Mouse (Mus musculus): ENCODE measurements around the gene Raet1e. TPM values are rescaled to one million over a fixed set of nuclear protein-coding genes. Genes with fewer than 3 reads are reported as not detected.
"Not testable (repeated sequence)": the region's sequence is repeated elsewhere in the genome, so short reads cannot be mapped to it uniquely, and the experiment has no call there.

Gene Raet1e
- polyA plus RNA-seq, 1 experiment from 2014 or later = 12.2 TPM

DNA sequence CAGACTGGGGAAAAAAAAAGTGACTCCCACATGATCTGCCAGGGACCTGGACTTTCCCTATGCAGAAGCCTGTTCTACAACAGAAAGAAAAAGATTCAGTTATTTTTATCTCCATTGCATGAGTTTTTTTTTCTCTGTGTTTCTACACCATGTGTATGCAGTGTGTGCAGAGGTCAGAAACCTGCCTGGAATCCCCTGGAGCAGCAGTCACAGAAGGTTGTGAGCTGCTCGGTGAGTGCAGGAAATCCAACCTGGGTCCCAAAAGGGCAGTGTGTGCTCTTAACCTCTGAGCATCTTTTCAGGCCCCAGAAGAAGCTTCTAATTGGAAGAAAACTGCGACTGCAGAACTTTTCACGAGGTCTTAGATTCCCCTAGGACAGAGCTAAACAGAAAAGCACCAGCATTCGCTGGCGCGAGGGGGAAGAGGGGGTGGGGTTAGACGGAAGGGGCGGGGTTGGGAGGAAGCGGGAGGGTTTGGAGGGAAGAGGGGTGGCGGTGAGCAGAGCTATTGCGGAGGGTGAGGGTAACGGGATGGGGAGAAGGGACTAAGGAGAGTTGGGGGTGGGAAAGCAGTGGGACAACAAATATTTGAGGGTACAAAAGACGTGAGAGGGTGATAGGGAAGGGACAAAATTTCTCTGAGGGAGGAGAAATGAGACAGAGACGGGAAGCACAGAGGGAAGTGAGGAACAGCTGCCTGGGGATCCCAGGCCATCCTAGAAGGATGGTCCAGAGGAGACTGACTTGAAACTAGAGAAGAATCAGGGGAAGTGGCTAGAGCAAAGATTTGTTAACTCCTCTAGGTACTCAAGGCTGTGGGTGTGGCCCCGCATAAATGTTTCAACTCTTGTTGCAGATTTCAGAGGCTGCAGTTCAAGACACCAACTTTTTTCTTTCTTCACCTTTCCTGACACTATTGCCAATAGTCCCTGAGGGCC is 203.3 kb downstream of the Raet1e start:
- H3K36me3 ChIP-seq (replicated peaks); H3K4me1 ChIP-seq; H3K27me3 ChIP-seq (replicated peaks; ENCODE audit: low read depth, poor library complexity, severe bottlenecking); H3K27ac ChIP-seq (replicated peaks); H3K9me3 ChIP-seq: not testable (repeated sequence)
- DNase-seq (ENCODE audit: low spot score) = peak; percentile 64
- WGBS = 4% methylated on average over 11 of the region's 15 CpGs
- peak overlapping the region; percentile 44 for H3K4me3 ChIP-seq

DNA sequence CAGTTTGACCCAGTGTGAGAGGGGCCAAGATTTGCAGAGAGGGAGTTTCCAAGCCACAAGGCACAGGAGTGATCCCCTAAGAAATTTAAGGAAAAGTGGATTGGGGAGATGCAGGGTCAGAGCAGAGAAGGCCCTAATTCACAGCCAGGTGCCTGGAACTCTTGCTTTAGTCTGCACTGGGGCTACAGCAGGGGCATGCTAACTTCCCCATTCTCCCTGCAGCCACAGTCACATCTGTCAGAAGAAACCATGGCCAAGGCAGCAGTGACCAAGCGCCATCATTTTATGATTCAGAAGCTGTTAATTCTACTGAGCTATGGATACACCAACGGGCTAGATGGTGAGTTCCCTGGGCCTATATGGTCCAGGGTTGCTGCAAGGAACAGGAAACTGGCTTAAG is 204.1 kb downstream of the Raet1e start:
- not testable (repeated sequence) for H3K9me3 ChIP-seq; H3K36me3 ChIP-seq (replicated peaks); H3K4me1 ChIP-seq; H3K27me3 ChIP-seq (replicated peaks; ENCODE audit: low read depth, poor library complexity, severe bottlenecking); H3K4me3 ChIP-seq; DNase-seq (ENCODE audit: low spot score); H3K27ac ChIP-seq (replicated peaks)
- 94% methylated on average over 2 of the region's 2 CpGs for WGBS

DNA sequence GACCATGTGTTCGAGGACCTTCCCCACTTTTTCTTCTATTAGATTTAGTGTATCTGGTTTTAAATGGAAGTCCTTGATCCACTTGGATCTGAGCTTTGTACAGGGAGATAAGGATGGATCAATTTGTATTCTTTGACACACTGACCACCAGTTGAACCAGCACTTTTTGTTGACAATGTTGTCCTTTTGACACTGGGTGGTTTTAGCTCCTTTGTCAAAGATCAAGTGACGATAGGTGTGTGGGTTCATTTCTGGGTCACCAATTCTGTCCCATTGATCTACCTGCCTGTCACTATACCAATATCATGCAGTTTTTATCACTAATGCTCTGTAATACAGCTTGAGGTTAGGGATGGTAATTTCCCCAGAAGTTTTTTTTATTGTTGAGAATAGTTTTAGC is 206.5 kb downstream of the Raet1e start:
- H3K4me3 ChIP-seq = not testable (repeated sequence)
- WGBS = 87% methylated on average over 2 of the region's 2 CpGs

DNA sequence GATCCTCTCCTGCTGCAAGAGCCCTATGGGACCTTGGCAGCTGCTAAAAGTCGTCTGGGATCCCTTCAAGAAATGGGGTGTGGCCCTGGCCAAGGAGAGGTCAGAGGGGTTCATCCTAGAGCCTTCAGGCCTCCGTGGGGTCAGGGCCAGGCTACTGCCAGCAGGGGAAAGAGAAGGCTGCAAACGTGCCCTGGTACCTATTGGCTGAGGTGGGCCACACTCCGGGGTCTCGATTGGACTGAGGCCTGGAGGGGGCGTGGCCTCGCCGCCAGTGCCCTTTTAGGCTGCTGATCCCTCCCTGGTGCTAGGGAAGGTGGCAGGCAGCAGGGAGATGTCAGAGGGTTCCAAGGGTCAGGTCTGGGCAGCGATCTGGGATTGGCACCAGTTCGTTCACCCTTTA is 222.9 kb downstream of the Raet1e start:
- 7% methylated on average over 10 of the region's 10 CpGs for WGBS
- not testable (repeated sequence) for H3K36me3 ChIP-seq (replicated peaks); H3K4me1 ChIP-seq; H3K9me3 ChIP-seq; H3K27me3 ChIP-seq (replicated peaks; ENCODE audit: low read depth, poor library complexity, severe bottlenecking); H3K27ac ChIP-seq (replicated peaks)
- peak overlapping the region; percentile 16; the same call in 1 of the 2 replicates for H3K4me3 ChIP-seq
- DNase-seq (ENCODE audit: low spot score) = peak; percentile 42

More for the DNA sequence above, 206.5 kb downstream of the Raet1e start:
- H3K4me1 ChIP-seq; H3K36me3 ChIP-seq (replicated peaks); H3K27ac ChIP-seq (replicated peaks); H3K27me3 ChIP-seq (replicated peaks; ENCODE audit: low read depth, poor library complexity, severe bottlenecking); DNase-seq (ENCODE audit: low spot score); H3K9me3 ChIP-seq: not testable (repeated sequence)

DNA sequence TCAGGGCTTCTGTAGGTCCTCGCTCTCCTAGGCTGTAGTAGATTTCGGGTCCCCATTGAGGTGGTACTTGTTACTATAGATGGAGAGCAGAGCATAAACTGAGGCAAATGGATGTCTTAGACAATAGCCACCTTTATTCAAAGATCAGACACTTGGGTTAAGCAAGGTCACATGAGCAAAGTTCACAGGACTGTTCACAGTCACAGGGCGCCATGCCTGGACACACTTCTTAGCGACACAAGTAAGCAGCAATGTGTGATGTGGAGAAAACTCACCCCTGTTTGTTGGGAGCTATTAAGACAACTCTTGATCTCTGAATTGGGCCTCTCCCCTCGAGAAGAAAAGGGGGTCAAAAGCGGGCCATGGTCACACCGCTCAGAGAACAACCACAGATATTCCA is 231.8 kb downstream of the Raet1e start:
- not testable (repeated sequence) for DNase-seq (ENCODE audit: low spot score); H3K27me3 ChIP-seq (replicated peaks; ENCODE audit: low read depth, poor library complexity, severe bottlenecking); H3K4me3 ChIP-seq; H3K9me3 ChIP-seq; H3K36me3 ChIP-seq (replicated peaks); H3K4me1 ChIP-seq; H3K27ac ChIP-seq (replicated peaks)
- 89% methylated on average over 7 of the region's 7 CpGs for WGBS

DNA sequence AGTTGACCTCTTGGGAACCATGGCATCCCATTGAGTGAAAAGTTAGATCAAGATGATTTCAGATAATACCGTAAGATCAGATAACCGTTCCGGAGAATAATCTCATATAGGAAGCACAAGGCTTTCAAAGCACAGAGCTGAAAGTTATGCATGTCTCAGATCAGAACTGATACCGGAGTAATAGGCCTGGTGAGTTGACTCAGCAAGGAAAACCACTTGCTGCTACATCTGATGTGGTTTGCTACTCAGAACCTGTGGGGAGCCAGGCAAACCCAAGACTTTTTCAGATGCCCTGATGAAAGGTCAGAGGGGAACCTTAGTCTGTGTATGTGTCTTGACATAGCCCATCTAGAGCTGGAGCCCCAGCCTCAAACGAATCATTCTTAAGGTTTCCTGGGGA is 233.2 kb downstream of the Raet1e start:
- H3K27ac ChIP-seq (replicated peaks); H3K9me3 ChIP-seq; H3K27me3 ChIP-seq (replicated peaks; ENCODE audit: low read depth, poor library complexity, severe bottlenecking); H3K4me1 ChIP-seq; DNase-seq (ENCODE audit: low spot score); H3K36me3 ChIP-seq (replicated peaks); H3K4me3 ChIP-seq: not testable (repeated sequence)
- WGBS = 92% methylated on average over 5 of the region's 5 CpGs

DNA sequence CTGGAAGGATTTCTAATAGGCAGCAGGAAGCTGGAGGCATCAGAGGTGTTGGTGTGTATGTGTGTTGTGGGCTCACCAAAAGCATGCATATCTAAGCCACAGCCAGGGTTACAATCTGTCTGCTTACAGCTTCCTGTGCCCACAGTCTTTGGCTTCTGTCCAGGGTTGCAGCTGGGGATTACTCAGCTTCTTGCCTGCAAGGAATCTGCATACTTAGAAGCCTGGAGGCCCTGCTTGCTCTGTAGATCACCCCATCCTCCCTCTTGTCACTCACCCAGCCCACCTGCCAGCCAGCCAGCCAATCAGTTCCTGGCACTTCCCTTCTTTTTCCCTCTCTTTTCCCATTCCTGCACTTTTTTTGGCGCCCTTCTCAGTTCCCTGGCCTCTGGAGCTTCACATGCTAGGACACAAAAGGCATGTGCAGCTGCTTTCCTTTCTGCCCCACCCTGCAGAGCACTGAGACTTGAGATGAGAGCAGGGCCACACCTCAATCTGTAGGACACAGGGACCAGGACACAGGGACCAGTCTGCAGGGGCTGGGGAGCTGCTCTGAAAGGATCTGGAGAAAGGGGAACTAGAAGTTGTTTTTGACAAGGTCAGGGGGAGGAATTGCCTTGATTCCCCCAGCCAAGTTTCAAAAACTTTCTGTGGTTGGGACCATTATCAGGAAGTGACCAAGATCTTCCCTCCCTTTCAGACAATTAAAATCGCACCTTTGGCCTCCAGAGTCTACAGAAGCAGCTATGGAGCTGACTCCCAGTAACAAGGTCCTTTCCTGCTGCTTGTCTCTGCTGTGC is 234.9 kb downstream of the Raet1e start:
- H3K4me3 ChIP-seq; H3K36me3 ChIP-seq (replicated peaks); H3K27me3 ChIP-seq (replicated peaks; ENCODE audit: low read depth, poor library complexity, severe bottlenecking); H3K27ac ChIP-seq (replicated peaks); H3K9me3 ChIP-seq; DNase-seq (ENCODE audit: low spot score); H3K4me1 ChIP-seq: not testable (repeated sequence)
- WGBS = no CpG with 5 or more reads among the region's 2 CpGs

DNA sequence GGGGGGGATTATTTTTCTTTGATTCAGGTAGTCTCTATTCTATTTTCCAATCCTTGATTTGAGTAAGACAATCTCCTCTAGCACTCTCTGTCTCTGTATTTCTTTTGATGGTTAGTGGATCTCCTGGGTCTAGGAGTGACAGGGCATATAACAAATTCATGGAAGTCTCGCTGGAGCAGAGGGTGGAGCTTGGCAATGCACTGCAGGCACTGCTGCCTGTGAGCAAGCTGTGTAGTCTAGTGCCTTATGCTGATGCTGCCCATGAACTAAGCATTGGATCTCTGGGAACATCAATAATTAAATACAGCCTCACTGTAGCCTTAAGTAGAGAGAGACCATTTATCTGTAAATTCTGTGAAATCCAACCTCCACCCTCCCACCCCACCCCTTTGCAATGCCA is 238.3 kb downstream of the Raet1e start:
- not testable (repeated sequence) for H3K4me3 ChIP-seq; H3K36me3 ChIP-seq (replicated peaks); H3K9me3 ChIP-seq; H3K27me3 ChIP-seq (replicated peaks; ENCODE audit: low read depth, poor library complexity, severe bottlenecking); H3K27ac ChIP-seq (replicated peaks); DNase-seq (ENCODE audit: low spot score); H3K4me1 ChIP-seq
- 41% methylated on average over 1 of the region's 1 CpGs for WGBS

DNA sequence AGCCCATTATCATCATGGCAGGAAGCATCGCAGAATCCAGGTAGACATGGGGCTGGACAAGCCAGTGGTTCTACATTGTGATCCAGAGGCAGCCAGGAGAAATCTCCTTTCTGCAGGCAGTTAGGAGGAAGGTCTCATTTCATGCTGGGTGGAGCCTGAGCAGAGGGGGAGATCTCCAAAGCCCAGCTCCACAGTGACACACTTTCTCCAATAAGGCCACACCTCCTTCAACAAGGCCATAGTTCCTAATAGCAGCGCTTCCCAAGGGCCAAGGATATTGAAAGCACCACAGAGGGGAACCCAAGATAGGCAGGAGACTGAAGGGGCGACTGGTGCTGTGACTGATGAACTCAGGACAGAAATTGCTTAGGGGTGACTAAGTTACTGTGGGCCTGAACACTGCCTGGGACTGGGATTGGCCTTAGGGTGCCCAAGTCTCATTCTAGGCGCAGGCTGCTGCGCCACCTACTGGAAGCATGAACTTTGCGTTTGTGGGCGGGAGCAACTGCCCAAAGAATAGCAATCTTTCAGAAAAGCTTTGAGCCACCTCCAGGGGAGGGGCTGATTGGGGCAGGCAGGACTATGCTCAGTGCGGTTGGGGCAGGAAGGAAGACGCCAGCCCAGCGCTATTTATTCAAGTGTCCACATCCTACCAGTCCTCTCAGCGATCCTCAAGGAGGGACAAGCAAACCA is 244.0 kb downstream of the Raet1e start:
- H3K36me3 ChIP-seq (replicated peaks); H3K27me3 ChIP-seq (replicated peaks; ENCODE audit: low read depth, poor library complexity, severe bottlenecking); H3K4me1 ChIP-seq; H3K27ac ChIP-seq (replicated peaks); H3K4me3 ChIP-seq; H3K9me3 ChIP-seq: not testable (repeated sequence)
- peak; percentile 72 for DNase-seq (ENCODE audit: low spot score)
- 2% methylated on average over 9 of the region's 11 CpGs for WGBS

DNA sequence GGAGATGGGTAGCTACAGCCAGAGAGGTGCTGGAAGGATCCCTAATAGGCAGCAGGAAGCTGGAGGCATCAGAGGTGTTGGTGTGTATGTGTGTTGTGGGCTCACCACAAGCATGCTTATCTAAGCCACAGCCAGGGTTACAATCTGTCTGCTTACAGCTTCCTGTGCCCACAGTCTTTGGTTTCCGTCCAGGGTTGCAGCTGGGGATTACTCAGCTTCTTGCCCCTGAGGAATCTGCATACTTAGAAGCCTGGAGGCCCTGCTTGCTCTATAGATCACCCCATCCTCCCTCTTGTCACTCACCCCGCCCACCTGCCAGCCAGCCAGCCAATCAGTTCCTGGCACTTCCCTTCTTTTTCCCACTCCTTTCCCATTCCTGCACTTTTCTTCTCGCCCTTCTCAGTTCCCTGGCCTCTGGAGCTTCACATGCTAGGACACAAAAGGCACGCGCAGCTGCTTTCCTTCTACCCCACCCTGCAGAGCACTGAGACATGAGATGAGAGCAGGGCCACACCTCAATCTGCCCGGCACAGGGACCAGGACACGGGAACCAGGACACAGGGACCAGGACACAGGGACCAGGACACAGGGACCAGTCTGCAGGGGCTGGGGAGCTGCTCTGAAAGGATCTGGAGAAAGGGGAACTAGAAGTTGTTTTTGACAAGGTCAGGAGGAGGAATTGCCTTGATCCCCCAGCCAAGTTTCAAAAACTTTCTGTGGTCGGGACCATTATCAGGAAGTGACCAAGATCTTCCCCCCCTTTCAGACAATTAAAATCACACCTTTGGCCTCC is 255.5 kb downstream of the Raet1e start:
- 6% methylated on average over 1 of the region's 8 CpGs for WGBS
- H3K4me1 ChIP-seq; H3K4me3 ChIP-seq; H3K27ac ChIP-seq (replicated peaks); H3K36me3 ChIP-seq (replicated peaks); H3K27me3 ChIP-seq (replicated peaks; ENCODE audit: low read depth, poor library complexity, severe bottlenecking); H3K9me3 ChIP-seq: not testable (repeated sequence)
- peak; percentile 8 for DNase-seq (ENCODE audit: low spot score)
